Mouse (Mus musculus) brain, embryonic 14.5 days (tissue): ENCODE measurements around the gene Abca2.

Experiments
- CTCF ChIP-seq: fragments of 200-500 bp; IDR thresholded peaks from 2 replicates; pipeline ENCODE4 v1.5.1; 2012; ENCODE audit warnings: inconsistent platforms, mild to moderate bottlenecking, moderate library complexity, borderline replicate concordance; ENCODE audit not compliant: insufficient read depth, insufficient read length; ENCODE audit errors: extremely low read depth
- POLR2A ChIP-seq: fragments of 200-500 bp; IDR thresholded peaks from 2 replicates; pipeline ENCODE4 v1.6.1; 2012; ENCODE audit warnings: mild to moderate bottlenecking, inconsistent platforms, borderline replicate concordance; ENCODE audit not compliant: poor library complexity, insufficient read depth, insufficient read length, severe bottlenecking; ENCODE audit errors: extremely low read depth

GRCm38 (mm10) chr2:25421896-25422295, 6.6 kb upstream of the Abca2 start:
- peak; percentile 72 for TF ChIP-seq CTCF
- TF ChIP-seq POLR2A: no peak
